Mouse (Mus musculus) lung, postnatal 0 days (tissue): ENCODE measurements around the gene Arhgef28.

Source experiments
- CTCF ChIP-seq: IDR thresholded peaks from 2 replicates; pipeline ENCODE4 v1.5.1; 2016; ENCODE audit warnings: antibody characterized with exemption, mild to moderate bottlenecking
- EP300 ChIP-seq: IDR thresholded peaks from 2 replicates; pipeline ENCODE4 v1.6.1; 2016; ENCODE audit warnings: antibody characterized with exemption, mild to moderate bottlenecking, control low read depth

GRCm38 (mm10) chr13:98055194-98055593 is 151.0 kb downstream of the Arhgef28 start:
- TF ChIP-seq CTCF (no peak), EP300 (no peak)
